Mouse (Mus musculus) spleen, adult 12 weeks (tissue): ENCODE results near the gene Dot1l.

Experiments used
- DNase-seq: peaks from one replicate; pipeline ENCODE4 v3.0.0; 2022; ENCODE audit warnings: low spot score

Gene Dot1l

DNA sequence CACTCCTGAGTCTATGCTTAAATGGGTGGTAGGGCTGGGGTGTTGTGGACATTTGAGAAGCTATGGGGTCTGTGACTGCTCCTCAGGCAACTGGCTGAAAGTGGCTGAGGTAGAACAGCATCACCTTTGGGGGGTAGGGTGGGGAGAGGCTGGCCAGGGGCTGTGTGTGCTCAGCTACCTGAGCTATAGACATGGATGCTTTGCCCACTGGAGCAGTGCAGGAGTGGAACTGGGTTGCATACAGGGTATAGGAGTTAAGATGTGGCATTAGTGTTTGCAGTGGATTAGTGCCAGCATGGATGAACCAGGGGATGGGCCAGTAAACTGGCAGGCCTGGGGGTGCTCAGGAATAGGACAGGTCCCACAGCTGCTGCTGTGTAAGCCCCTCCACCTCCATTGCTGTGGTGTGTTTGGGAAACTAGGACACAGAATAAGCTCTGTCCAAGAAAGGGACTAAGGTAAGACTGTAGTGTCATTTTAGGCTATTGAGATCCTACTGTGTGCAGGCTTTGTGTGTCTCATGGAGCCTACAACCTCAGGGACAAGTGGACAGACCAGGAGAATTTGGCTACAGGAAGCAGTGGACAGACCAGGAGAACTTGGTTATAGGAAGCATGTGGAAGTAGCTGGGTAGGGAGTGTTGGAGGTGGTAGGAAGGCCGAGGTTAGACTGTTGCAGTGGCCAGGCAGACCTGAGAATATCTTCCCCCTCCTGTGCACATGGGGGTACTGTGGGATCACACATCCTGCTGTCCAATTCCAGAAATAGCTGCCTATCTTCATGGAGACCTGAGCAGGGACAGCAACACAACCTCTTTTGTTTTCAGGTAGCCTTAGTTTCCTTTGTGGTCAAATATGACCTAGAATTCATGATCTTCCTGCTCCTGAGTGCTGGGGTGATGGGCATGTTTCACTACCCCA, 74.6 kb downstream of the Dot1l start:
- no peak for DNase-seq

DNA sequence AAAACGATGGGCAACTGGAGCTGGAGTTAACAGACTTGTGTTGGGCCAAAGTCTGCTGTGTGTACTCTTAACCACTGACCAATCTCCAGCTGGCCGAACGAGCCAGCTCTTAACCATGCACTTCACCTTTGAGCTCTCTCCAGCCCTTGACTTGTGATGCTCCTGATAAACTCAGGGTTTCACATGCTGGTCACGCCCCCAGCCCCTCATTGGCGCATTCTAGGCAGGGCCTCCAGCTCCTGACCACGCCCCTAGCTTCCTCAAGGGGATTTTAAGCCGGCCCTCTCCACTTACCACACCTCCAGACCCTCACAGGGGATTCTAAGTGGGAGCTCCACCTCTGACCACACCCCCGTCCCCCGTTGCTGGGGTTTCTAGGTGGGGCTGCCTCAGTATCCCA, 76.1 kb downstream of the Dot1l start:
- DNase-seq: no peak

DNA sequence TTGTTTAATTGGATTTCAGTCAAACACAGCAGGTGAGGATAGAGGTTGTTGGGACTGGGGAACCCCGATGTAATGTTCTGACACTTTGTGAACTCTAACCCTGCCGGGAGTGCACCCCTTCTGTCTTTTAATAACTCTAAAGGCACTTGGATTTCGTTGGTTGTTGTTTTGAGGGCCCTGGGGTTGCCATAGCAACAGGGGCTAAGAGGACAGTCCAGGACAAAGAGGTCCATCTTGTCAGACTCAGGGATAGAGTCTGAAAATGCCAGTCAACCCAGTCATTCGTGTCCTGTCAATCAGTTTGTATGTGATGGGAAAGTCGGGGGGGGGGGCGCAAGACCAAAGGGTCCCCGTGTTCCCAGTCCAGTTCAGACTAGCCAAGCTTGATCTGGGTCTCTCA, 77.8 kb downstream of the Dot1l start:
- no peak for DNase-seq

DNA sequence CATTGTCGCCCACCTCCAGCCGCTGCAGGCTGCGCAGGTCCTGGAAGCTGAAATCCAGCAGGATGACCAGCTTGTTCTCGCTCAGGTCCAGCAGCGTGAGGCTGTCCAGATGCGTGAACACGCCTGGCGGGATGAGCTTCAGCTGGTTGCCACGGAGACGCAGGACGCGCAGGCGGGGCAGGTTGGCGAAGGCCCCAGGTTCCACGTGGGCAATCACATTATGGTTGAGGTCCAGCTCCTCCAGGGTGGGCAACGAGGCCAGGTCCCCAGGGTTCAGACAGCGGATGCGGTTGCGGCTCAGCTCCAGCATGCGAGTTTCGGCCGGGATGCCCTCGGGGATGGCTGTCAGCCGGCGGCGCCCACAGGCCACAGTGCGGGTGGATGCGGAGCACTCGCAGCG, 80.6 kb downstream of the Dot1l start:
- DNase-seq: no peak

DNA sequence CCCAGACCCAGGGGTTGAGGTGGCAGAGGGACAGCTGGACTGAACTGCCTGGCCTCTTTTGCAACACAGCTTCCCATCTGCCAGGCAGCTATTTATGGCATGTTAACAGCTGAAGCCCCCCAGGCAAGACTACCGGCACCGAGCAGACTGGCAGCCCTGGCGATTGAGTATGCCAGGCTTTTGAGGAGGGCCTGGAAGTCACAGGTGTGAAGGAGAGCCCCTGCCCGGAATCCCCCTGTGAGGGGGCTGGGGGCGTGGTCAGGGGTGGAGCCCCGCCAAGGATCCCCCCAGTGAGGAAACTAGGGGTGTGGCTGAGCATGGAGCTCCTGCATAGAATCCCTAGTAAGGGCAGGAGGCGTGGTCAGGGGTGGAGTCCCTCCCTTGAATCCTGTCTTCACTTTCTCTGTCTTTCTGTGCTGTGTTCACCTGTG, 82.0 kb downstream of the Dot1l start:
- DNase-seq: no peak

DNA sequence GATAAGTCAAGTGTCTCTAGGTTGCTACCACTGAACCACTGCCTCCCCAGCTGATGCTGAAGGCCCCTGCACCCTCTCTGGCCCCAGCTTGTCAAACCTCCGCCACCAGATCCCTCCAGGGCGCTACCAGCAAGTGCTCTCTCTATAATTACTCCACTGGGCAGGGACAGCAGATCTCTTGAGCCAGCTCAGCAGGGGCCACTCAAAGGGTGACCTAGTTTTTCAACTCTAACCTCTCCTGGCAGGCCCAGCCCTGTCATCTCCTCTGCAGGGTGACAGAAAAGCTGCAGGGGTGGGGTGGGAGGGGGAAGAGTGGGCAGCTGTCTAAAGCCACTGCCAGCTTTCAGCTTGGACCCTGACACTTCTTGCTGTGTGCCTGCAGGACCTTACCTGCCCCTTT, 82.8 kb downstream of the Dot1l start:
- DNase-seq: no peak

DNA sequence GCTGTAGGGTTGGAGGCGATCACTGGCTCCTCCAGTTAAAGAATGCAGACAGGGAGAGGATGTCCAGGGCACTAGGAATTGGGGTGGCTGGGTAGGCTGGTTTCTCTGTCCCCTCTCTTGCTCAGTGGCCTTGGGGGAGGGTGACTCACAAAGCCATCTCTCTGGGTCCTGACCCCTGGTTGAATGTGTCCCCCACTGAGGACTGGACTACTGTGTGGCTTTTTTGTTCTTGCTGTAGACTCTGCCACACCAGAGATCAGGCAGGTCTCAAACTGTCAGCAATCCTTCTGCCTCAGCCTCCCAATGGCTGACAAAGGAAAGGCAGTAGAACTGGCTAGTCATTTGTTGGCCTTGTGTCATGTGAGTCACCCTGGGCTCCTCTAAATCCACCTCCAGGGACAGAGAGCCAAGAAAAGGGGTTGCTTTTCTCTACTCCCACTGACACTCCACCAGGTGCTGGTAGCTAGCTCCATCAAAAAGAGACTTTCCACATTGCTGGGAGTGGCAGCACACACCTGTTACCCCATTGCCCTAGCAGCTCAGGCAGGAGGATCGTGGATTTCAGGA, 83.4 kb downstream of the Dot1l start:
- no peak for DNase-seq

DNA sequence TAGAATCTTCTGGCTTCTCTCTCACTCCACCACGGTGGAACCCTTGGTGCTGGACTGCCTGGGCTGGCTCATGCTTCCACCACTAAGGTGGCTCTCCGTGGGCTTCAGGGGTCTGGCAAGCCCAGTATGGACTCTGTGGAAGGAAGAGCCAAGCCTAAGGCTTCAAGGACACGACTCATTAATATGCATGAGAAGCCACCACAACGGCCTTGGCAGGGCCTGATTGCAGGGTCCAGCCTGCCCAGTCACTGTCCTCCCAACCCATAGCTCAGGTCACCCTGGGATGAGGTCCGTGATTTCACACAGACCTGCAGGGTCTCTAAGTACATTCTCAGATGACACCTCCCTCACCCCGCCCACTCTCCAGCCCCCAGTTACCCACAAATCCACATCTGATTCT, 84.8 kb downstream of the Dot1l start:
- no peak for DNase-seq

DNA sequence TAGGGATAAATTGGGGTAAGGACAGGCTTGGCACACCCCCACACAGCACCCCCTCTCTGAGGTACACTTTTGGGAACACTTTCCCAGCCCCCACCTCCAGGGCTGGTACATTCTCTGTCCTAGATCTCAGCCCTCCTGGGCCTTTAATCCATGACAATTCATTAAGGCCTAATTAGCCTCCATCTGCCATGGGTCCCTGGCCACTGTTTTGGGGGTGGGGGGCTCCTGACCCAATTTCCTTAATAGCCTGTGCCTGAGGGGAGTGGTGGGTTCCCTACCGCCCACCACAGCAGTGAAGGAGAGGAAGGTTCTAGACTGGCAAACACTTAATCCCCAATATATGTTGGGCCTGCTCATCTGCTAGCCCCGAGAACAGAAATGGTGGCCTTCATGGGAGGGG, 86.7 kb downstream of the Dot1l start:
- no peak for DNase-seq

DNA sequence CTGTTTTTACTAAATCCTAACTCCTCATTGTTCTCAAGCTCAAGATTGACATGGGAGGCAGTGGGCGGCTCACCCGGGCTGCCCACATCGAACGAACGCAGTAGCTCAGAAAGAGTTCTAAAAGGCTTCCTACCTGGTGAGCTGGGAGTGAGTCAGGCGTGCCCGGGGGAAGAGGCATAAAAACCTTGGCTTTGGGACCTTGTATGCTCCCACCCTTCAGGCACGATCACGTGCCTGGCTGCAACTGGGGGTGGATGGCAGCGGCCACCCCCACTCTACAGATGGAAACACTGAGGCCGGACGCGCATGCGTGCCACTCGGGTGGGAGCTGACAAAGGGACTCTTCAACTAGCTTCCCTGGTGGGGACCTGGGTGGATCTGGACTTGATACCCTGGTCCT, 87.3 kb downstream of the Dot1l start:
- DNase-seq: no peak

DNA sequence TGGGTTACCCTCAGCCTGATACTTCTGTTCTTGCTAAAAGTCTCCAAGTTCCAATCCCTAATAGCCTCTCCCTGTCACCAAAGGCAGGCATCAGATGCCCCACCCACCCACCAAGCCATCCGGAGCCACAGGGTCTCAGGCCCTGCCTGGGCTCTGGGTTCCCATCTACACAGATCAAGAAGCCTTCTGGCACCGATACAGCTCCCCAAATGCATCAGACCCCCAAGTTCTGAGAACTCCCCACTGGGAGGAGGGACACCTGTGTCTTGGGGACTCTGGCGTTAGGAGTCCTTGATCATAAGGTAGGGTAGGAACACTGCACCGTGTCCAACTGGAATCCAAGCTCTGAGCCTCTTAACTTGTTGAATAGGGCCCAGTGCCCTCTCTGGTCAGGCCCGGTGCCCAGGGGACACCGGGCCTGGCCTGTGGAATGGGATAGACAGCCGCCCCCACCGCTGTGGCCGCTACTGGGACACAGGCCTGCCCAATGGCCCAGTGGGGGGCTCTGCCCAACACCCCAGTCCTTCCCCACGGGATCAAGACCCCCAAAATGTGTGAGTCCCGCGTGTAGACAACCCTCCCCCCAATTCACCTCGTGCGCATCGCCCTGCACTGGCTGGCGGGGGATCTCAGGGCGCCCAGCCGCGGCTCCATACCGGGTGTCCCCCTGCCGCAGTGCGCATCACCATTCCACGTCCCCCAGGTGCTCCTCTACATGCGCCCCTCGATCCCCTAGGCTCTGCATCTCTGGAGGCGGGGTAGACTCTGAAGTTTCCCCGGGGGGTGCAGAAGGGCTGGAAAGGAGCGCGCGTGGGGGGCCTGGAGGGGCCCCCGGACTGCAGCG, 88.3 kb downstream of the Dot1l start:
- no peak for DNase-seq

DNA sequence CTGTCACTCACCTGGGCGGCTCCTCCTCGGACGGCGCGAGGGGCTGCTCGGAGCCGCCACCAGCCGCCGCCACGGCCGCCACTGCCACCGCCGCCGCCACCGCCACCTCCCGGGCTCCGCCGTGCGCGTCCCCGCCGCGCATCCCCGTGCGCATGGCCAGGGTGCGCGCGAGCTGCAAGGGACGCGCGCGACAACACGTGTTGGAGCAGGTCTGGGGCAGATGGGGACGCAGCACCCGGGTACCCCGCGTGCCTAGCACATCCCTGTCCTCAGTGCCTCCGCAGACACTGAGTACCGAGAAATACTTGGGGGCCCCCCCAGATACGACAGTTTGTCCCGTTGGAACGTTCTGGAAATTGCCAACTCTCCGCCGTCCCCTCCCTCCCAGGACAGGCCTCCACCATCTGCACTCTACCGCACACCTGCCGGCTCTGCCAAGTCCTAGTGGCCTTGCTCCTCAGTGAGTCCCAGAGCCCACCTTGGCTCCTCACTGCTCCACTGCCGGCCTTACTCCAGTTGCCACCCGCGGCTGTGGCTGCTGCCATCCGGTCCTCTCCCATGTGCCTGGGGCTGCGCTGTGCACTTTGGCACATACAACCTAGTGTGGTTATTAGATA, 89.0 kb downstream of the Dot1l start, which contains the start of gene Lingo3:
Lingo3 (minus strand) TSS at position 109 of the 617 bp plus-strand sequence.
- no peak for DNase-seq
